Mouse (Mus musculus) stomach, embryonic 15.5 days (tissue): ENCODE data around the gene Arl14ep. TPM values are rescaled to one million over a fixed set of nuclear protein-coding genes. Genes with fewer than 3 reads are reported as not detected.

Experiments used
- ATAC-seq: fragments of 200-750 bp; cut with Nextera tagmentation; 2 replicates; pipeline ENCODE4 v1.8.0; 2017; ENCODE audit warnings: low read depth, moderate number of reproducible peaks, moderate TSS enrichment; ENCODE audit not compliant: insufficient read depth, low FRiP score
- H3K27ac ChIP-seq: fragments of 300-500 bp; sonication (generic); 2 replicates; pipeline ENCODE4 v1.5.1; 2015; ENCODE audit warnings: mild to moderate bottlenecking, inconsistent platforms
- H3K27me3 ChIP-seq: fragments of 300-500 bp; sonication (generic); replicated peaks from 2 replicates; pipeline ENCODE4 v1.6.1; 2015; ENCODE audit warnings: inconsistent platforms
- H3K36me3 ChIP-seq: fragments of 300-500 bp; sonication (generic); 2 replicates; pipeline ENCODE4 v1.6.1; 2015; ENCODE audit warnings: inconsistent platforms
- H3K4me1 ChIP-seq: fragments of 300-500 bp; sonication (generic); 2 replicates; pipeline ENCODE4 v1.6.1; 2015; ENCODE audit warnings: inconsistent platforms
- H3K4me2 ChIP-seq: fragments of 300-500 bp; sonication (generic); 2 replicates; pipeline ENCODE4 v1.6.1; 2015; ENCODE audit warnings: mild to moderate bottlenecking, inconsistent platforms
- H3K4me3 ChIP-seq: fragments of 300-500 bp; sonication (generic); replicated peaks from 2 replicates; pipeline ENCODE4 v1.5.1; 2015; ENCODE audit warnings: inconsistent platforms
- H3K9ac ChIP-seq: fragments of 300-500 bp; sonication (generic); 2 replicates; pipeline ENCODE4 v1.6.1; 2015; ENCODE audit warnings: inconsistent platforms
- H3K9me3 ChIP-seq: fragments of 300-500 bp; sonication (generic); 2 replicates; pipeline ENCODE4 v1.6.1; 2016; ENCODE audit warnings: inconsistent platforms
- WGBS: fragments of 180-500 bp; shearing (Covaris S2); methylation state at CpG from one replicate; pipeline ENCODE4 v1.1.7; 2015; 5-methylcytosine and 5-hydroxymethylcytosine counted together
- polyA plus RNA-seq: library from polyadenylated mRNA; unstranded; fragments of >200 nt; fragmentation: Nextera tagmentation; extraction: Ambion mirVana; gene quantifications from 2 replicates; pipeline ENCODE4 v1.2.1, GENCODE M21; 2015

Arl14ep gene
- polyA plus RNA-seq, 1 experiment from 2014 or later, result 33.2 TPM

DNA sequence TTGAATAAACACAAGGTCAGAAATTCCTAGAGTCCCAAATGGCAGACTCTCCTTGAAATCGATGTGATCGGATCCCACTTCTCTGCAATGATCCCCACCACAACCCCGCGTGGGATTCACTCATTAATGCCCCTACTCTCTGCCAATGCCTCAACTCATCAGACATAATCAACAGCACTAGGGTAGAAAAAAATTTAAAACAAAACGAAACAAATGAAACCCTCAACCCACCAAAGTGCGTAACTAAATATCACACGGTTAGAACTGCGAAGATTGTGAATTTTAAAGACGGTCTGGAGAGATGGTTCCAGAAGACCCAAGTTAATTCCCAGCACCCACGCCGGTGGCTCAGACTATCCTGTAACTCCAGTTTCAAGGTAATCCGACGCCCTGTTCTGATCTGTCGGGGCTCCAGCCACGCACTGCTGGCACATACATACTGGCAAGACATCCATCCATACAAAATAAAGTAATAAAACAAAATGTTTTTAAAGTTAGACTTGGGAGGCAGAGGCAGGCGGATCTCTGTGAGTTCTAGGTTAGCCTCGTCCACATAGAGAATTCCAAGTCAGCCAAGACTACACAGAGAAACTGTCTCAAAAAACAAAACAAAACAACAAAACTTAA lies 779 bp downstream of the Arl14ep start:
- Histone ChIP-seq H3K9me3 (no peaks in the 10 kb centered on the region), H3K36me3 (peaks cover 3% of the 10 kb centered on the region; the same call in 1 of the 2 replicates)
- no peak for ATAC-seq

DNA sequence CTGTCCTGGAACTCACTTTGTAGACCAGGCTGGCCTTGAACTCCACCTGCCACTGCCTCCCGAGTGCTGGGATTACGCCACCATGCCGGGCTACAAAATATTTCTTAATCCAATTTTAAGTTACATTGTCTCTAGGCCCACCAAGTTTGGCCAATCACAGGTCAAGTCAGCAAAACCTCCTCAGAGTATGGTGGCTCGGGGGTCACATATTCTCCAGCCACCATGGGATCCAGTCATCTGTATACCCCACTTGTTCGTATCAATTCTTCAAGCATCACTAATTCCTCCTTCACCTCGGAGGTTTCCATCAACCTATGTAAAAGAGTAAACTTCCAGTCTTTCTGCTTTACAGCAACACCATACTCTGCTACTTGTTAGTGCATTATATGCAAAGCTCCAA lies 1.4 kb downstream of the Arl14ep start:
- WGBS, result 93% methylated on average over 6 of the region's 6 CpGs
- Histone ChIP-seq H3K27me3 (no peaks in the 10 kb centered on the region), H3K36me3 (peaks cover 5% of the 10 kb centered on the region; the same call in 1 of the 2 replicates), H3K9me3 (no peaks in the 10 kb centered on the region), H3K9ac (no peak overlapping the region), H3K27ac (no peak overlapping the region), H3K4me3 (no peak overlapping the region), H3K4me2 (peak overlapping the region; percentile 68), H3K4me1 (no peaks in the 10 kb centered on the region)
- no peak for ATAC-seq

More for the DNA sequence above, 779 bp downstream of the Arl14ep start:
- Histone ChIP-seq H3K4me2 (peak overlapping the region; percentile 68), H3K9ac (peak overlapping the region; percentile 82; the same call in 1 of the 2 replicates), H3K4me3 (peak overlapping the region; percentile 89), H3K27ac (no peak overlapping the region), H3K27me3 (no peaks in the 10 kb centered on the region), H3K4me1 (no peaks in the 10 kb centered on the region)
- WGBS, result 63% methylated on average over 17 of the region's 17 CpGs

DNA sequence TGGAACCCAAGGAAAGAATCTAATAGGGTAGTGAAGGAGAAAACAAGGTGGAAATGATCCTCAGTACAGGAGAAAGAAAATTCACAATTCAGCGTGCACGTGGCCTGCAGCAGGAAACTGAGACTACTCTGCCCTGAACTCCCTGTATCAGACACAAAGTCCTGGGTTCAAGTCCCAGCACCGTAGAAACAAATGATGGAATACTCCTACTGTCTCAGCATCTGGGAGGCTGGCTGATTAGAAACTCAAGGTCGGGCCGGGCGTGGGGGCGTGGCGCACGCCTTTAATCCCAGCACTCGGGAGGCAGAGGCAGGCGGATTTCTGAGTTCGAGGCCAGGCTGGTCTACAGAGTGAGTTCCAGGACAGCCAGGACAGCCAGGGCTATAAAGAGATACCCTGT lies 3.3 kb downstream of the Arl14ep start:
- Histone ChIP-seq H3K4me1 (no peaks in the 10 kb centered on the region), H3K27me3 (no peaks in the 10 kb centered on the region), H3K4me3 (no peak overlapping the region), H3K4me2 (no peak overlapping the region), H3K36me3 (peaks cover 10% of the 10 kb centered on the region; the same call in 1 of the 2 replicates), H3K9me3 (no peaks in the 10 kb centered on the region), H3K9ac (no peak overlapping the region), H3K27ac (no peak overlapping the region)
- no peak for ATAC-seq
- WGBS, result 96% methylated on average over 12 of the region's 12 CpGs

DNA sequence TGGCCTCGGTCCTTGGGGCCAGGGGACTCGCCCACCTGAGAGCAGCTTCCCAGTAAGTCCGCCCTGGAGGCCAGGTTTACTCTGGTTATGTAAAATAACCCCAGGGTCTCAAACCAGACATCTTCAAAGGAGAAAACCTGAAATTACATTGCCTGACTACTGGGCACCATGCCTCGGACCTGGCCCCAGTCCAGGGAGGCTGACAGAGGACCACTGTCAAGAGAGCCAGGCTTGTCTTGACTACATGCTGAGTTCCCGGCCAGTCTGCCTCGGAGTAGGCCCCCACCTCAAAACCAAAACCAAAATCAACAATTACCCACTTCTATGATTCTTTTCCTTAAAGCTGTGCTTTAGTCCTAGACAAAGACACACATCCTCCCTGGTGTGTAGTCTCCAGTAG lies 5.9 kb downstream of the Arl14ep start:
- Histone ChIP-seq H3K9me3 (no peaks in the 10 kb centered on the region), H3K4me1 (no peaks in the 10 kb centered on the region), H3K27me3 (no peaks in the 10 kb centered on the region), H3K9ac (no peak overlapping the region), H3K36me3 (peaks cover 21% of the 10 kb centered on the region), H3K27ac (no peak overlapping the region), H3K4me3 (no peak overlapping the region), H3K4me2 (no peak overlapping the region)
- ATAC-seq, result no peak
- WGBS, result 86% methylated on average over 6 of the region's 6 CpGs

DNA sequence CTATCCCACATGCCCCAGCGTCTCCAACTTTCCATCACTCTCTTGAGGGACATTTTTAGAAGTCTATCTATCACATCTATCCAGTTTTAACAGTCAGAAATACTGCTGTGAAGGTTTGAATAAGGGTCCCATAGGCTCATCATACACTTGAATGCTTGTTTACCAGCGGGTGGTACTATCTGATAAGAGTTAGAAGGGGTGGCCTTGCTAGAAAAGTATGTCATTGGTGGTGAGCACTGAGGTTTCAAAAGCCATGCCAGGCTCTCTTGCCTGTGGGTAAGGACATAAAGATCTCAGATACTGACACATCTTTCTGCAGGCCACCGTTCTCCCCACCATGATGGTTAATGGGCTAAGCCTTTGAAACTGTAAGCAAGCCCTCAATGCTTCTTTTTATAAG lies 10.7 kb downstream of the Arl14ep start:
- WGBS, result 93% methylated on average over 3 of the region's 3 CpGs
- Histone ChIP-seq H3K4me3 (no peak overlapping the region), H3K4me1 (no peaks in the 10 kb centered on the region), H3K27ac (no peak overlapping the region), H3K9me3 (no peaks in the 10 kb centered on the region), H3K27me3 (no peaks in the 10 kb centered on the region), H3K9ac (no peak overlapping the region), H3K36me3 (peaks cover 20% of the 10 kb centered on the region), H3K4me2 (no peak overlapping the region)
- no peak for ATAC-seq

DNA sequence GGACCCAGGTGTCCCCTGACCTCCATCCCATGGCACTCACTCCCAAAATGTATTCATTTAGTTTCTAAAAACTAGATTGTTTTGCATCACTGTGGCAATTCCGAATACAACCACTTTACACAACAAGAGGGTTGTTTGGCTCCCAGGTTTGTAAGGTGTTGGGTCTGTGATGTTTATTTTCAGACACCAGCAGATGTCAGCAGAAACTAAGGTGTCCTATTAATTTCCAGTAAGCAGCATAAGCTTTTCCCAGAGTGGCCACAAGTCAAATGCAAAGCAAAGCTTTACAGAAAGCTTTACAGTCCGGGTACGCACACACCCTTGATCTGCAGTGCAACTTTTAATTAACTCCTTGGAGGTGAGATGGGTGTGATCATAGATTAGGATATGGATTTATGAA lies 12.6 kb downstream of the Arl14ep start:
- no peak overlapping the region for H3K4me3 ChIP-seq
- H3K27ac ChIP-seq, result no peak overlapping the region
- no peak for ATAC-seq
- peaks cover 12% of the 10 kb centered on the region for H3K36me3 ChIP-seq
- H3K27me3 ChIP-seq, result no peaks in the 10 kb centered on the region
- H3K9me3 ChIP-seq, result no peaks in the 10 kb centered on the region
- H3K9ac ChIP-seq, result no peak overlapping the region
- 85% methylated on average over 3 of the region's 3 CpGs for WGBS
- no peaks in the 10 kb centered on the region for H3K4me1 ChIP-seq
- H3K4me2 ChIP-seq, result no peak overlapping the region

DNA sequence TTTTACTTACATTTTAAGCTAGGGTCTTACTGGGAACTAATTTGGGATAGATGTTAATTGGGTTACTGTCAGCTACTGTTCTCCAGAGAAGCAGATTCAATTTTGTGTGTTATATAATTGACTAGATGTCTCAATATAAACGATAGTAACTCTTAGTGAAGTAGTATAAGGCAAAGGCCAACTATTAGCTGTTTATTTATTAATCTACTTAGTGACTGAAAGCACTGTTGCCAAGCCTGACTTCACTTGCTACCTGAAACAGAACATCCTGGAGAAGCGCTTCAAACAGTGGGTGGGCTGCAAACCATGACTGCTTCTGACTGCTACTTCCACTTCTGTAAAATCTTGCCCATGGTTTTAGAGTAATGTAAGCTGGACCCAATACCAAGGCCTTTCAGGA lies 13.2 kb downstream of the Arl14ep start:
- Histone ChIP-seq H3K27me3 (no peaks in the 10 kb centered on the region), H3K4me3 (no peak overlapping the region), H3K27ac (no peak overlapping the region), H3K9ac (no peak overlapping the region), H3K36me3 (peaks cover 12% of the 10 kb centered on the region), H3K4me2 (no peak overlapping the region), H3K4me1 (no peaks in the 10 kb centered on the region), H3K9me3 (no peaks in the 10 kb centered on the region)
- 78% methylated on average over 2 of the region's 2 CpGs for WGBS
- ATAC-seq, result no peak

DNA sequence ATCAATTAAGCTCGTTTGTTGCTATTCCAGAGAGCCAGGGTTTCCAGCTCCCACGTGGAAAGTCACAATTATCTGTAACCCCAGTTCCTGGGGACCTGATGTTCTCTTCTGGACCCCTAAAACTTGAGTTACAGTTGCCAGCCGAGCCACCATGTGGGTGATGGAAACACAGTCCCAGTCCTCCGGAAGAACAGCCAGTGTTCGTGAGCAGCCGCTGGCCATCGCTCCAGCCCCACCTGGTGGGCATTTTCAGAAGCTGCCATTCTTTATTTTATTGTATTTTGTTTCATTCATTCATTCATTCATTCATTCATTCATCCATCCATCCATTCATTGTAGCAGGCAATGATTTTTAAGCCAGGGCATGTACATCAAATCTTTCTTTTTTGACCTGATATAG lies 14.0 kb downstream of the Arl14ep start:
- H3K27ac ChIP-seq, result no peak overlapping the region
- peaks cover 7% of the 10 kb centered on the region; the same call in 1 of the 2 replicates for H3K36me3 ChIP-seq
- H3K4me1 ChIP-seq, result no peaks in the 10 kb centered on the region
- H3K9me3 ChIP-seq, result no peaks in the 10 kb centered on the region
- no peak overlapping the region for H3K4me3 ChIP-seq
- H3K4me2 ChIP-seq, result no peak overlapping the region
- H3K27me3 ChIP-seq, result no peaks in the 10 kb centered on the region
- ATAC-seq, result no peak
- WGBS, result 48% methylated on average over 7 of the region's 7 CpGs
- no peak overlapping the region for H3K9ac ChIP-seq

DNA sequence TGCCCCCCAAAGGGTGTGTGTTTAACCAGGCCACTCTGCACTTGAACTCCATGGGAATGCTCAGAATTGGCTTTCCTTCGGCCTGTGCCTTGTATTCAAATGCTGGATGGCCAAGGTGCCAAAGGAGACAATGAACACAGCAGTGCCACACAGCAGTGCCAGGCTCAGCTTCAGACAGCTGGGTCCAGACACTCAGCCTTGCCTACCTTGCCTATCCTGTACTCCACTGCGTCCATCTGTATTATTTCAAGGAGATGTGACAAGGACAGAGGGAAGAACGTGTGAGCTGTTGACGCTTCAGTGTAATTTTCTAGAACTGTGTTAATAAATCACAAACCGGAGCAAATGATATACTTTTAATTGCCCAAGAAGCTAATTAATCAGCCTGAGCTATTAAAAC lies 14.8 kb downstream of the Arl14ep start:
- Histone ChIP-seq H3K27ac (no peak overlapping the region), H3K4me1 (no peaks in the 10 kb centered on the region), H3K27me3 (no peaks in the 10 kb centered on the region), H3K4me2 (no peak overlapping the region), H3K9ac (no peak overlapping the region), H3K9me3 (no peaks in the 10 kb centered on the region), H3K4me3 (no peak overlapping the region), H3K36me3 (0 out of 2 replicates have a peak, but pooled peaks cover under 1% of the 10 kb centered on the region)
- no peak for ATAC-seq
- WGBS, result 75% methylated on average over 5 of the region's 5 CpGs

DNA sequence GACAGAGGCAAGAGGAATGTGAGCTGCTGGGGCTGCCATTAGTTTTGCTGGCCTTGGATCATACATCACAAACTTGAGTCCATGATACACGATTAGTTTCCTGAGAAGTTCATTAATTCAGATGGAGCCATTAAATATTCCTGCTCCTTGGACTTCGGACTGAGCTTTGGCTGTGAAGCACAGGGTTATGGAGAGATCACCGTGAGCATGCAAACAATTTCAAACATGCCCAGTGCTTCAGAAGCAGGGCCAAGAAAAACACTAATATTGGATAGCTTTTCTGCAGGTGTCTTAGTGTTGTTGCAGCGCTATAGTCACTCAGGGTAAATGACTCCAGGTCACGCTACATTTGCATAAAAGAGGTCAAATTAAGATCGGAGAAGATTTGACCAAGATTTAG lies 15.3 kb downstream of the Arl14ep start:
- no peaks in the 10 kb centered on the region for H3K4me1 ChIP-seq
- no peaks in the 10 kb centered on the region for H3K36me3 ChIP-seq
- no peaks in the 10 kb centered on the region for H3K9me3 ChIP-seq
- no peak overlapping the region for H3K4me3 ChIP-seq
- H3K27me3 ChIP-seq, result no peaks in the 10 kb centered on the region
- H3K4me2 ChIP-seq, result no peak overlapping the region
- 68% methylated on average over 6 of the region's 6 CpGs for WGBS
- H3K27ac ChIP-seq, result no peak overlapping the region
- H3K9ac ChIP-seq, result no peak overlapping the region
- no peak for ATAC-seq

DNA sequence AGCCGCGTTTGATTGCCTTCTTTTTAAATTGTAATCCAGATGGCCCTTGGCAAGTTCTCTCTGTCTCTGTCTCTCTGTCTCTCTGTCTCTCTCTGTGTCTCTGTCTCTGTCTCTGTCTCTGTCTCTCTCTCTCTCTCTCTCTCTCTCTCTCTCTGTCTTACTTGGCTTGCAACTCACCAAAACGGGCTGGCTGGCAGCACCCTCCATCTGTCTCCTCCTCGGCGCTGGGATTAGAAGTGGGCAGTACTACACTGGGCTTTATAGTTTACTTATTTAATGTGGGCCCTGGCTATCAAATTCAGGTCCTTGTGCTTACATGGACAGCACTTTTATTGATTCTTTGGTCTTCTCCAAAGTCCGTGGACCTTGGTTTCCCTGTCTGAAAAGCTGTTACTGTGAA lies 18.1 kb downstream of the Arl14ep start:
- H3K4me3 ChIP-seq, result no peak overlapping the region
- no peaks in the 10 kb centered on the region for H3K36me3 ChIP-seq
- H3K27me3 ChIP-seq, result no peaks in the 10 kb centered on the region
- no peak overlapping the region for H3K9ac ChIP-seq
- H3K9me3 ChIP-seq, result no peaks in the 10 kb centered on the region
- no peak overlapping the region for H3K27ac ChIP-seq
- H3K4me1 ChIP-seq, result no peaks in the 10 kb centered on the region
- 68% methylated on average over 6 of the region's 6 CpGs for WGBS
- H3K4me2 ChIP-seq, result no peak overlapping the region
- no peak for ATAC-seq

DNA sequence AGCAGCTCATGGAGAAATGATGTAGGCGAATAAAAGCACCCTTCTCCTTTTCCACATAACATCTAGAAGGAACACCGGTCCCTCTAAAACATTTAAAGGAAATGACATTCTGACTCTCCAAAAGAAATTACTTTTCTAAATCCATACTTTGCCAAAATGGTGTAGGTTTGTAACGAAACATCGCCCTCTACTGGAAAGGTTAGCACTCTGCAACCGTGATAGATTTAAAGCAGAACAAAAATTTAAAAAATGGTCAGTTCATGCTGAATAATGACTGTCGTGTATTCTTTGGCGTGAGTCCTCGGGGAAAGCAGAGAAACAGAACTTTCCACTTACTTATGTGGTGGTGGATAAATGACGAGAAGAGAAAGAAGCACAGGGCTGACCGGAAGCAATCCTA lies 18.6 kb downstream of the Arl14ep start:
- Histone ChIP-seq H3K4me1 (no peaks in the 10 kb centered on the region), H3K4me2 (no peak overlapping the region), H3K4me3 (no peak overlapping the region), H3K27ac (no peak overlapping the region), H3K9ac (no peak overlapping the region), H3K9me3 (no peaks in the 10 kb centered on the region), H3K27me3 (no peaks in the 10 kb centered on the region), H3K36me3 (no peaks in the 10 kb centered on the region)
- WGBS, result 8% methylated on average over 10 of the region's 10 CpGs
- no peak for ATAC-seq

DNA sequence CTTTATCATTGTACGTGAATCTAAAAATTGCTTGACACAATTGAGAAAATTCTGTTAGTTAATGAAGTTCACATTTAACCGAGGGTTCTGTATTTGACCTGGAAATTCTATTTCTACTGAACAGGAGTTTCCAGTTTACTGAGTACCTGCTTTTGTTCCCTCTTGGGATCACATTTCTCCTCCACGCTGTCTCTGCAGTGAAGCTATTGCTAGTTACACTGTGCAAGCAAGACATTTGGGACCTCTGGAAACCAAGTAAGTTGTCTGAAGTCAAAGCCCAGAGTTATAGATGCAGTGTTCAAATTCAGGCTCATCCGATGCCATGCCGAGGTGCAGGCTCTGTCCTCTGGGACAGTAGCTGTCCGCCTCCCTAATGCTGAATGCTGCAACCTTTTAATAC lies 19.2 kb downstream of the Arl14ep start:
- no peak overlapping the region for H3K9ac ChIP-seq
- H3K27me3 ChIP-seq, result no peaks in the 10 kb centered on the region
- H3K9me3 ChIP-seq, result no peaks in the 10 kb centered on the region
- ATAC-seq, result no peak
- WGBS, result 63% methylated on average over 6 of the region's 6 CpGs
- no peaks in the 10 kb centered on the region for H3K36me3 ChIP-seq
- no peak overlapping the region for H3K27ac ChIP-seq
- H3K4me3 ChIP-seq, result no peak overlapping the region
- no peak overlapping the region for H3K4me2 ChIP-seq
- no peaks in the 10 kb centered on the region for H3K4me1 ChIP-seq
